Mouse (Mus musculus) olfactory bulb, adult 2 months (tissue): Measurements from ENCODE around the gene Gcnt3.

Experiments used
- CTCF ChIP-seq: fragments of 200-500 bp; IDR thresholded peaks from 2 replicates; pipeline ENCODE4 v1.5.1; 2012; ENCODE audit warnings: low read depth, mild to moderate bottlenecking, low read length, moderate library complexity; ENCODE audit not compliant: insufficient read depth
- POLR2A ChIP-seq: fragments of 200-500 bp; IDR thresholded peaks from 2 replicates; pipeline ENCODE4 v1.6.1; 2012; ENCODE audit warnings: mild to moderate bottlenecking, low read depth, low read length, moderate library complexity; ENCODE audit not compliant: insufficient read depth

DNA sequence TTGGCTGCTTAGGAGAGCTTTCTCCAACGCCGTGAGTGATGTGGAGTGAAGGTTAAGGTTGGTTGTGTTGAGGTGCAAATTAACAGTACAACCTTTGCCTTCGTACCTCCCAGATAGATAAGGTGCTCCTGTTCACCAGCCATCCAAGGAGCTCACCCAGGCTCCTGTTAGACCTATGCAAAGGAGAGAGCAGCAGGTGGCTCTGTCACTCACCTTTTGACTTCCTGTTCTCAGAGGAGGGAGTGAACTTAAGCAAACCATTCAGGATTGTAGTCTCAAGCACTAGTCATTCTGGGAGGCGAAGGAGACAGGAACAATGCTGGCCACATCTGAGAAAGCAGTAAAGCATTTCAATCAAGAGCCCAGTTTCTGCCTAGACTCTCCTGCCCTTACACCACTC, 1.2 kb downstream of the Gcnt3 start:
- no peak for TF ChIP-seq POLR2A
- TF ChIP-seq CTCF: no peak
